In the genomic region with DNA sequence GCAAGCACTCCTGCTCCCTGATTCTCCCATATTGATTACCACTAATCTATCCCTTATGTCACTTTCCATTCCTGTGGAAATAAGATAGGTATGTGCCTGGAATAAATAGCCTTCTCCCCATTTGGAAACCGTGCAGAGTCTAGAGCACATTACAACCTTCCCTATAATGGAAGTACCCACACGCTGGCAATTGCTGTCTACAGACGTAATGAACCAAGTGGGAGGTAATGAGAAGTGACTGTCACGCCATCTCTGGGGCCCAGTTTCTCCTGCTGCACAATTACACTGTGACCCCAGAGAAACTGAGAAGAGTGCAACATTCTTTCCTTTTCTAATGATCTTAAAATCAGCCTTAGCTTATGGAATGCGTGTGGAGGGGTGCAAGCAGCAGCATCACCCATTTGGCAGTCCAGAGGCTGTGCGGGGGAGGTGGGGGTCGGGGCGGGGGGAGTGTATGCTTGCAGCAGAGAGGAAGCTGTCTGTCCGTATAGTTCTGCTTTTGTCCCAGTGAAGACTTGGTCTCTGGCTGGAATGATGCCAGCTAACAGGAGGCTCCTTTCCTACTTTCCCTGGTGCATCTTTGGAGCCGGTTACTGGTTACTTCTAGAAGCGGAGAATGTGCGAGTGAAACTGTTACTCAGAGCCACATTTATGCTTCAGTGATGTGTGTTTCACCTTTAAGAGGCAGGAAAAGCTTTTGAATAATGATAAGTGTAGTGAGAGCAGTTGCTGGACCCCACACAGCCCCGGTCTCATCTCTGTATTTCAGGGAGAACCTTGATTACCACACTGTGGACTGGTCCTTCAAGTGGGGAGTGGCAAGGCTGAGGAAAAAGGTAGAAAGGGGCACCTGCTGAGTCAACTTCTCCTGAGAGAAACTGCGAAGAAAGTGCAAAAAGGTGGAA, we compare ENCODE assay signal across 7 mouse cellular contexts.
DNase-seq lines count a peak whose midpoint lies in the region; ATAC-seq and TF ChIP-seq lines count a peak whose summit lies in the region.

No protein-coding gene starts in this region.

- peak overlapping the region; percentile 1; the same call in 1 of the 2 replicates for H3K4me3 ChIP-seq in layer of hippocampus, adult 2 months
- no peak overlapping the region for H3K4me3 ChIP-seq in embryonic facial prominence, embryonic 14.5 days (ENCODE audit: low read depth, low read length)
- no peak overlapping the region for H3K4me3 ChIP-seq in kidney, postnatal 0 days (replicated peaks; ENCODE audit: low read depth, low read length)

- no peak for TF ChIP-seq CTCF in layer of hippocampus, adult 2 months (conservative IDR thresholded peaks at IDR 0.05)
- no peak for TF ChIP-seq CTCF in kidney, postnatal 0 days (IDR thresholded peaks at IDR 0.05; ENCODE audit: low read depth)

- peak; percentile 28 for ATAC-seq in embryonic facial prominence, embryonic 14.5 days (ENCODE audit: low read depth)
- peak; percentile 35; the same call in 1 of the 2 replicates for ATAC-seq in kidney, postnatal 0 days (replicated peaks; ENCODE audit: low FRiP score, low read depth)

- no peaks in the 10 kb centered on the region for H3K27me3 ChIP-seq in embryonic facial prominence, embryonic 14.5 days (replicated peaks; ENCODE audit: control insufficient read depth, insufficient read depth, low read length)
- no peaks in the 10 kb centered on the region for H3K27me3 ChIP-seq in kidney, postnatal 0 days (ENCODE audit: insufficient read depth, low read length)

- H3K4me2 ChIP-seq in embryonic facial prominence, embryonic 14.5 days (ENCODE audit: low read depth, low read length) = peak overlapping the region; percentile 31
- H3K4me2 ChIP-seq in kidney, postnatal 0 days (ENCODE audit: low read length) = peak overlapping the region; percentile 41

- H3K4me1 ChIP-seq in embryonic facial prominence, embryonic 14.5 days (ENCODE audit: control insufficient read depth, insufficient read depth, low read length) = peaks cover 19% of the 10 kb centered on the region
- H3K4me1 ChIP-seq in kidney, postnatal 0 days (replicated peaks; ENCODE audit: insufficient read depth, low read length) = peaks cover 25% of the 10 kb centered on the region

- WGBS in embryonic facial prominence, embryonic 14.5 days = 21% methylated on average over 14 of the region's 14 CpGs
- 16% methylated on average over 14 of the region's 14 CpGs for WGBS in kidney, postnatal 0 days

- H3K27ac ChIP-seq in layer of hippocampus, adult 2 months = no peak overlapping the region
- H3K27ac ChIP-seq in embryonic facial prominence, embryonic 14.5 days (replicated peaks; ENCODE audit: low read depth, low read length) = peak overlapping the region; percentile 40
- H3K27ac ChIP-seq in kidney, postnatal 0 days = no peak overlapping the region

- H3K9me3 ChIP-seq in embryonic facial prominence, embryonic 14.5 days (ENCODE audit: control insufficient read depth, low read length) = no peaks in the 10 kb centered on the region
- no peaks in the 10 kb centered on the region for H3K9me3 ChIP-seq in kidney, postnatal 0 days (replicated peaks; ENCODE audit: low read length)

- no peaks in the 10 kb centered on the region for H3K36me3 ChIP-seq in embryonic facial prominence, embryonic 14.5 days (ENCODE audit: control insufficient read depth, insufficient read depth, low read length)
- no peaks in the 10 kb centered on the region for H3K36me3 ChIP-seq in kidney, postnatal 0 days (ENCODE audit: insufficient read depth, low read length)

- no peak overlapping the region for H3K9ac ChIP-seq in embryonic facial prominence, embryonic 14.5 days (ENCODE audit: low read depth, low read length)
- no peak overlapping the region for H3K9ac ChIP-seq in kidney, postnatal 0 days (ENCODE audit: low read depth, low read length)

- DNase-seq in layer of hippocampus, adult 2 months (ENCODE audit: low spot score in 2 of 2) = no peak
- no peak for DNase-seq in layer of hippocampus, postnatal 25 days (ENCODE audit: extremely low spot score in 1 of 2, low spot score in 1 of 2)
- DNase-seq in embryonic facial prominence, embryonic 14.5 days (ENCODE audit: low spot score) = peak; percentile 56
- peak; percentile 62 for DNase-seq in kidney, postnatal 0 days (ENCODE audit: low spot score)
- DNase-seq in retina, embryonic 14.5 days (ENCODE audit: low spot score) = peak; percentile 73
- DNase-seq in left cerebral cortex, adult 18-20 months (ENCODE audit: low spot score in 2 of 2) = no peak
- DNase-seq in spleen, postnatal 14 days (ENCODE audit: low spot score in 2 of 2) = no peak

Comparison
In these comparisons a context has a peak if more than half of its experiments do, and no peak if none do; other contexts are left out.
1. DNase-seq: peak in embryonic facial prominence, embryonic 14.5 days (single experiment), kidney, postnatal 0 days (single experiment) and retina, embryonic 14.5 days (single experiment); none in layer of hippocampus, adult 2 months (0 of 2), layer of hippocampus, postnatal 25 days (0 of 2), left cerebral cortex, adult 18-20 months (0 of 2) and spleen, postnatal 14 days (0 of 2).